Mouse (Mus musculus) lung, embryonic 14.5 days (tissue): Measurements from ENCODE around the gene C2cd2. TPM values are rescaled to one million over a fixed set of nuclear protein-coding genes. Genes with fewer than 3 reads are reported as not detected.

Experiments
- ATAC-seq: fragments of 200-750 bp; cut with Nextera tagmentation; 2 replicates; pipeline ENCODE4 v1.8.0; 2017; ENCODE audit warnings: mild to moderate bottlenecking, moderate TSS enrichment, moderate library complexity; ENCODE audit not compliant: insufficient read depth
- DNase-seq: peaks from one replicate; pipeline ENCODE4 v3.0.0-alpha.2; 2015
- H3K27ac ChIP-seq: fragments of 300-500 bp; sonication (generic); 2 replicates; pipeline ENCODE4 v1.5.1; 2014; ENCODE audit warnings: low read depth, mild to moderate bottlenecking, moderate library complexity
- H3K27me3 ChIP-seq: fragments of 300-500 bp; sonication (generic); 2 replicates; pipeline ENCODE4 v1.6.1; 2014; ENCODE audit warnings: low read length, control low read depth; ENCODE audit not compliant: insufficient read depth
- H3K36me3 ChIP-seq: fragments of 300-500 bp; sonication (generic); 2 replicates; pipeline ENCODE4 v1.6.1; 2014; ENCODE audit warnings: control low read depth; ENCODE audit not compliant: insufficient read depth
- H3K4me1 ChIP-seq: fragments of 300-500 bp; sonication (generic); 2 replicates; pipeline ENCODE4 v1.6.1; 2014; ENCODE audit warnings: antibody characterized with exemption, control low read depth; ENCODE audit not compliant: insufficient read depth
- H3K4me2 ChIP-seq: fragments of 300-500 bp; sonication (generic); 2 replicates; pipeline ENCODE4 v1.6.1; 2014; ENCODE audit warnings: mild to moderate bottlenecking
- H3K4me3 ChIP-seq: fragments of 300-500 bp; sonication (generic); 2 replicates; pipeline ENCODE4 v1.5.1; 2014; ENCODE audit warnings: low read depth, low read length
- H3K9ac ChIP-seq: fragments of 300-500 bp; sonication (generic); 2 replicates; pipeline ENCODE4 v1.6.1; 2014
- H3K9me3 ChIP-seq: fragments of 300-500 bp; sonication (generic); 2 replicates; pipeline ENCODE4 v1.6.1; 2016; ENCODE audit warnings: low read depth, low read length, control low read depth
- CTCF ChIP-seq: IDR thresholded peaks from 2 replicates; pipeline ENCODE4 v1.5.1; 2016; ENCODE audit warnings: antibody characterized with exemption, low read depth
- WGBS: fragments of 180-500 bp; shearing (Covaris S2); extraction: QIAGEN DNeasy Blood & Tissue Kit; methylation state at CpG from one replicate; pipeline ENCODE4 v1.1.7; 2014; 5-methylcytosine and 5-hydroxymethylcytosine counted together
- polyA plus RNA-seq: library from polyadenylated mRNA; unstranded; fragments of >200 nt; fragmentation: Nextera tagmentation; extraction: Ambion mirVana; gene quantifications from 2 replicates; pipeline ENCODE4 v1.2.1, GENCODE M21; 2014

C2cd2 gene
- polyA plus RNA-seq, 1 experiment from 2014 or later = 22.7 TPM

- Histone ChIP-seq H3K27me3 (no peaks in the 10 kb centered on the region), H3K4me1 (no peaks in the 10 kb centered on the region), H3K9ac (no peak overlapping the region), H3K9me3 (no peaks in the 10 kb centered on the region), H3K4me3 (no peak overlapping the region), H3K4me2 (no peak overlapping the region), H3K27ac (no peak overlapping the region), H3K36me3 (no peaks in the 10 kb centered on the region)
- no peak for TF ChIP-seq CTCF
- DNase-seq = no peak
- WGBS = 84% methylated on average over 5 of the region's 5 CpGs
- ATAC-seq = no peak
Observed at GRCm38 (mm10) chr16:97984589-97984988, 22.2 kb upstream of the C2cd2 start.

- H3K4me3 ChIP-seq = no peak overlapping the region
- DNase-seq (no peak), ATAC-seq (no peak)
- no peaks in the 10 kb centered on the region for H3K36me3 ChIP-seq
- WGBS = 79% methylated on average over 1 of the region's 1 CpGs
- no peak overlapping the region for H3K27ac ChIP-seq
- H3K9ac ChIP-seq = no peak overlapping the region
- H3K9me3 ChIP-seq = no peaks in the 10 kb centered on the region
- no peaks in the 10 kb centered on the region for H3K27me3 ChIP-seq
- H3K4me2 ChIP-seq = no peak overlapping the region
- H3K4me1 ChIP-seq = no peaks in the 10 kb centered on the region
- no peak for TF ChIP-seq CTCF
Observed at GRCm38 (mm10) chr16:97981362-97981761, 19.0 kb upstream of the C2cd2 start.

- Histone ChIP-seq H3K4me1 (no peaks in the 10 kb centered on the region), H3K4me2 (no peak overlapping the region), H3K9me3 (no peaks in the 10 kb centered on the region), H3K9ac (no peak overlapping the region), H3K4me3 (no peak overlapping the region), H3K27me3 (no peaks in the 10 kb centered on the region), H3K36me3 (no peaks in the 10 kb centered on the region), H3K27ac (no peak overlapping the region)
- WGBS = 88% methylated on average over 3 of the region's 3 CpGs
- ATAC-seq = no peak
- TF ChIP-seq CTCF = no peak
- no peak for DNase-seq
Observed at GRCm38 (mm10) chr16:97977722-97978121, 15.3 kb upstream of the C2cd2 start.

GRCm38 (mm10) chr16:97977277-97977676, 14.9 kb upstream of the C2cd2 start:
- no peaks in the 10 kb centered on the region for H3K36me3 ChIP-seq
- no peak overlapping the region for H3K9ac ChIP-seq
- no peak for TF ChIP-seq CTCF
- DNase-seq (no peak), ATAC-seq (no peak)
- no peaks in the 10 kb centered on the region for H3K4me1 ChIP-seq
- H3K4me3 ChIP-seq = no peak overlapping the region
- no peaks in the 10 kb centered on the region for H3K27me3 ChIP-seq
- H3K4me2 ChIP-seq = no peak overlapping the region
- H3K27ac ChIP-seq = no peak overlapping the region
- WGBS = 55% methylated on average over 1 of the region's 1 CpGs
- no peaks in the 10 kb centered on the region for H3K9me3 ChIP-seq

GRCm38 (mm10) chr16:97963956-97964540, 1.6 kb upstream of the C2cd2 start:
- H3K4me3 ChIP-seq = no peak overlapping the region
- ATAC-seq = no peak
- no peak overlapping the region for H3K9ac ChIP-seq
- DNase-seq = no peak
- TF ChIP-seq CTCF = no peak
- 86% methylated on average over 3 of the region's 3 CpGs for WGBS
- H3K4me2 ChIP-seq = no peak overlapping the region
- H3K27me3 ChIP-seq = no peaks in the 10 kb centered on the region
- no peak overlapping the region for H3K27ac ChIP-seq
- H3K4me1 ChIP-seq = peaks cover 5% of the 10 kb centered on the region; the same call in 1 of the 2 replicates
- H3K9me3 ChIP-seq = no peaks in the 10 kb centered on the region
- H3K36me3 ChIP-seq = no peaks in the 10 kb centered on the region

GRCm38 (mm10) chr16:97961381-97962150, 832 bp downstream of the C2cd2 start:
- Histone ChIP-seq H3K36me3 (peaks cover 3% of the 10 kb centered on the region), H3K4me3 (peak overlapping the region; percentile 73), H3K9me3 (no peaks in the 10 kb centered on the region), H3K4me1 (peaks cover 5% of the 10 kb centered on the region; the same call in 1 of the 2 replicates), H3K9ac (peak overlapping the region; percentile 85), H3K27me3 (no peaks in the 10 kb centered on the region), H3K4me2 (peak overlapping the region; percentile 77), H3K27ac (peak overlapping the region; percentile 97)
- ATAC-seq = peak; percentile 9
- 4% methylated on average over 36 of the region's 36 CpGs for WGBS
- TF ChIP-seq CTCF = no peak
- DNase-seq = peak; percentile 13

- ATAC-seq = no peak
- 94% methylated on average over 3 of the region's 3 CpGs for WGBS
- Histone ChIP-seq H3K9ac (no peak overlapping the region), H3K4me1 (peaks cover 5% of the 10 kb centered on the region; the same call in 1 of the 2 replicates), H3K4me3 (no peak overlapping the region), H3K27me3 (no peaks in the 10 kb centered on the region), H3K4me2 (no peak overlapping the region), H3K36me3 (peaks cover 14% of the 10 kb centered on the region), H3K27ac (no peak overlapping the region), H3K9me3 (no peaks in the 10 kb centered on the region)
- DNase-seq = no peak
- TF ChIP-seq CTCF = no peak
Observed at GRCm38 (mm10) chr16:97960348-97960747, 2.0 kb downstream of the C2cd2 start.
